Mouse (Mus musculus) liver, adult 2 months (tissue): ENCODE data around the gene Scml4.

Experiments
- CTCF ChIP-seq: fragments of 200-500 bp; IDR thresholded peaks from 2 replicates; pipeline ENCODE4 v1.5.1; 2011; ENCODE audit warnings: low read depth, low read length, control low read depth
- POLR2A ChIP-seq: fragments of 200-500 bp; IDR thresholded peaks from 2 replicates; pipeline ENCODE4 v1.6.1; 2011; ENCODE audit warnings: low read length, control low read depth; ENCODE audit not compliant: insufficient read depth; ENCODE audit errors: extremely low read depth

GRCm38 (mm10) chr10:42832677-42833076 is 27.5 kb upstream of the Scml4 start:
- TF ChIP-seq CTCF = 0 out of 2 replicates have a peak, but pooled peaks have one; percentile 17
- no peak for TF ChIP-seq POLR2A
